Mouse (Mus musculus) ES-Bruce4 (cell line): Measurements from ENCODE around the gene Agtrap.

Experiments
- CTCF ChIP-seq: IDR thresholded peaks from one replicate; pipeline ENCODE4 v1.8.1; 2011; ENCODE audit warnings: low read depth, low read length
- EP300 ChIP-seq: IDR thresholded peaks from 2 replicates; pipeline ENCODE4 v1.6.1; 2011; ENCODE audit warnings: low read depth, low read length; ENCODE audit not compliant: insufficient read depth
- POLR2A ChIP-seq: IDR thresholded peaks from one replicate; pipeline ENCODE4 v1.8.1; 2011; ENCODE audit warnings: low read length; ENCODE audit not compliant: insufficient read depth

DNA sequence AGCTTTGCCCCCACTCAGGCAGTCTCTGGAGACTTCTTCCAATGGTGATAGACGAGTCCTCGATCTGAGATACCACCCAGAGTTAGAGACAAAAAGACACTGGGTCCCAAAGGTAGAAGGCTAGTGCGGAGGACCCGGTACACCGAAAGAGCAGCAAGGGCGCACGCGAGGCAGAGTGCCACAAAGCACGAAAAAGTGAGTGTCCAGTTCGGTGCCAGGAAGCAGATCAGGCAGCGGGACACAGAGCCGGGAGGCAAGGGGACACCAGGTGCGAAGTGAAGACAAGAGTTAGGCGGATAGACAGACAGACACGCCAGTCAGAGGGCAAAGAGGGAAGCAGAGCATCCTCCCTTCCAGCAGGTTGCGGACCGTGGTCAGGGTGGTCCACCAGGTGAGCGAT is 42.3 kb upstream of the Agtrap start, which contains the start of gene Mad2l2:
- TF ChIP-seq POLR2A (no peak), CTCF (no peak), EP300 (no peak)
